ENCODE assay signal across 8 mouse cellular contexts in the genomic region with DNA sequence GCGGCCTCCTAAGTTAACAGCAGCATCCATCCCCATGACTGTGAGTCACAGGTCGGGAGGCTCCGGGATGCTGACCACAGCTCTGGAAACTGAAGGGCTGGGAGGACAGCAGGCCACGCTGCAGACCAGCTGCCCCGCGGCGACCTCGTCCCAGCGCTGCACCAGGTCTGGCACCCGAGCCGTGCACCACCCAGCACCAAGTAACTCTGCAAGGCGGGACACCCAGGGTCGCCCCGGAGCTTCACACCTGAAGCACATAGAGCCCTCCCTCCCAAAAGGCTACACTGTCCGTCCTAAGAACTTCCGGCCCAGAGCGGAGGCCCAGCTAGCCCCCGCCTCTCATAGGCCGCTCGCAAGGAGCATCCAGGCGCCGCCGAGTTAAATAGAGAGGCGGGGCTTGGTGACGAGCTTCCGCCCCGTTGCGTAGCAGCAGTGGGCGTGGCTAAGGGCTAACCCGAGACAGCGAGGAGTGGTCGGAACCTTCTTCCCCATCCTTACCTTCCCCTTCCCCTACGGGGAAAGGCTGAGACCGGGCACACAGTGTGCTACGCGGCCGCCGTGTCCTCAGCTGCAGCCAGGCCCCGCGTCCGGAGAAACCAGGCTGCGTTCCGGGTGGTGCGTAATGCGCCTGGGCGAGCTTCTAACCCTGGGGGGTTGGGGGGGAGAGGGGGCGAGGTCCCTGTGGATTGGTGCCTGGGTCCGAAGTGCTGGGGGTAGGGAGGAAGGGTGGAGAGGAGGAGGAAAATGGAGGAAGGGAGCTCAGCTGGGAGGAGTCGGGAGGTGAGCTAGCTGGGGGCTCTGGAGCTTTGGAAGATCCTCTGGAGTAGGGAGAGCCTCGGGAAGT. TPM values are rescaled to one million over a fixed set of nuclear protein-coding genes. Genes with fewer than 3 reads are reported as not detected.
DNase-seq lines count a peak whose midpoint lies in the region; ATAC-seq lines count a peak whose summit lies in the region.

Gene Nabp2, minus strand, starts transcription at position 282 of the 844 bp plus-strand sequence.
Gene Rnf41, plus strand, starts transcription at position 447 of the 844 bp plus-strand sequence.

- peak within 1 kb of the TSS; percentile 99 for H3K4me3 ChIP-seq in hindbrain, embryonic 16.5 days (ENCODE audit: low read length)
- H3K4me3 ChIP-seq in macrophage (ENCODE audit: inconsistent target) = peak within 1 kb of the TSS; percentile 99

- peak within 1 kb of the TSS; percentile 98 for H3K27ac ChIP-seq in hindbrain, embryonic 16.5 days (ENCODE audit: low read depth, low read length)
- H3K27ac ChIP-seq in macrophage = peak within 1 kb of the TSS; percentile 94

- no peaks in the 10 kb centered on the region for H3K9me3 ChIP-seq in hindbrain, embryonic 16.5 days (ENCODE audit: control insufficient read depth, low read length)

- ATAC-seq in hindbrain, embryonic 16.5 days = peak; percentile 91

- H3K79me2 ChIP-seq in macrophage (ENCODE audit: inconsistent target) = peaks cover 50% of the 10 kb centered on the region

- H3K27me3 ChIP-seq in hindbrain, embryonic 16.5 days (replicated peaks; ENCODE audit: control insufficient read depth, insufficient read depth, low read length) = no peaks in the 10 kb centered on the region

- H3K4me2 ChIP-seq in hindbrain, embryonic 16.5 days (ENCODE audit: low read length) = peak within 1 kb of the TSS; percentile 99

- H3K4me1 ChIP-seq in hindbrain, embryonic 16.5 days (ENCODE audit: control insufficient read depth, insufficient read depth, low read depth, low read length) = peaks cover 42% of the 10 kb centered on the region

- 0% methylated on average over 50 of the region's 50 CpGs for WGBS in hindbrain, embryonic 16.5 days
- WGBS in macrophage (ENCODE audit: missing documents) = 1% methylated on average over 47 of the region's 50 CpGs

- DNase-seq in WW6 (ENCODE audit: low read depth, low spot score) = peak; percentile 95
- DNase-seq in cerebellum, postnatal 4 days (ENCODE audit: low spot score in 2 of 2) = peak; percentile 90 to 96
- DNase-seq in gastrocnemius, adult 18-20 months (ENCODE audit: low spot score) = peak; percentile 96
- peak; percentile 94 to 95 for DNase-seq in left cerebral cortex, adult 18-20 months (ENCODE audit: low spot score in 2 of 2)
- peak; percentile 96 for DNase-seq in right cerebral cortex, adult 18-20 months
- DNase-seq in urinary bladder, postnatal 10 days (ENCODE audit: low spot score) = peak; percentile 87

- peak within 1 kb of the TSS; percentile 94 for H3K9ac ChIP-seq in hindbrain, embryonic 16.5 days (ENCODE audit: low read depth, low read length)

- H3K36me3 ChIP-seq in hindbrain, embryonic 16.5 days (ENCODE audit: control insufficient read depth, insufficient read depth, low read length) = peaks cover 10% of the 10 kb centered on the region
- H3K36me3 ChIP-seq in macrophage (ENCODE audit: inconsistent target) = peaks cover 21% of the 10 kb centered on the region

RNA-seq across cellular contexts. Expression of gene Nabp2, which starts in this region (rescaled TPM):
- total RNA-seq in gastrocnemius, adult 18-20 months (2021) = 10 to 100 TPM; 61.0 to 65.2 TPM
- polyA plus RNA-seq in hindbrain, embryonic 16.5 days (2015; fragmentation: Nextera tagmentation; extraction: Ambion mirVana) = 126 and 150 TPM in 2 replicates
- 10 to 100 TPM; 81.2 to 85.5 TPM for total RNA-seq in left cerebral cortex, adult 18-20 months (2021)
- 10 to 100 TPM in 12 of 26 experiments, 1 to 10 TPM in 14; 2.0 to 21.4 (median 9.2) TPM for total RNA-seq in macrophage (2018; cell fraction: chromatin; rRNA removed)
- total RNA-seq in macrophage (2018; cell fraction: cytosol; rRNA removed) = 10 to 100 TPM; 33.5 to 58.9 (median 48.1) TPM
- total RNA-seq in macrophage (2018; cell fraction: nucleus; rRNA removed) = 10 to 100 TPM in 16 of 26 experiments, 1 to 10 TPM in 10; 5.7 to 22.4 (median 12.2) TPM
- polyA plus RNA-seq in macrophage (2018) = 44.1 to 130 TPM (median 65.7 TPM) in 3 replicates

RNA-seq across cellular contexts. Expression of gene Rnf41, which starts in this region (rescaled TPM):
- total RNA-seq in gastrocnemius, adult 18-20 months (2021) = 10 to 100 TPM; 12.7 to 13.2 TPM
- polyA plus RNA-seq in hindbrain, embryonic 16.5 days (2015; fragmentation: Nextera tagmentation; extraction: Ambion mirVana) = 96.7 and 98.3 TPM in 2 replicates
- total RNA-seq in left cerebral cortex, adult 18-20 months (2021) = 10 to 100 TPM; 78.9 to 81.5 TPM
- 100 to 1,000 TPM in 1 of 26 experiments, 10 to 100 TPM in 25; 20.7 to 101 (median 48.4) TPM for total RNA-seq in macrophage (2018; cell fraction: chromatin; rRNA removed)
- total RNA-seq in macrophage (2018; cell fraction: cytosol; rRNA removed) = 10 to 100 TPM; 26.8 to 47.9 (median 36.3) TPM
- total RNA-seq in macrophage (2018; cell fraction: nucleus; rRNA removed) = 100 to 1,000 TPM in 1 of 26 experiments, 10 to 100 TPM in 25; 28.1 to 103 (median 45.2) TPM
- 26.5 to 35.2 TPM (median 33.6 TPM) in 3 replicates for polyA plus RNA-seq in macrophage (2018)

Comparison
In these comparisons a context has a peak if more than half of its experiments do, and no peak if none do; other contexts are left out.
1. Peak in every context shown above with its lines: DNase-seq, ATAC-seq, H3K4me3 ChIP-seq and H3K27ac ChIP-seq.
2. RNA of gene Rnf41 (total RNA-seq): 78.9 to 81.5 TPM in left cerebral cortex, adult 18-20 months; 12.7 to 13.2 TPM in gastrocnemius, adult 18-20 months; every median in the first group is over 4 times any median in the second.